Mouse (Mus musculus) gastrocnemius, adult 2 months (tissue): ENCODE measurements at regions not wholly inside any gene's neighbourhood (a gene's known extent, or its start where the extent isn't known, plus 50 kb on each side); places are given as distances from the start of the nearest gene placed in this dataset.

Experiments
- DNase-seq: peaks from one replicate; pipeline ENCODE4 v3.0.0; 2022
- H3K27ac ChIP-seq: fragments of 200-600 bp; 2 replicates; pipeline ENCODE4 v1.8.1; 2022; ENCODE audit warnings: mild to moderate bottlenecking
- H3K4me3 ChIP-seq: fragments of 200-600 bp; 2 replicates; pipeline ENCODE4 v1.8.1; 2022; ENCODE audit warnings: mild to moderate bottlenecking, moderate library complexity
- CTCF ChIP-seq: fragments of 200-600 bp; IDR thresholded peaks from 2 replicates; pipeline ENCODE4 v1.8.1; 2022; ENCODE audit warnings: antibody characterized with exemption, mild to moderate bottlenecking, moderate library complexity
- intact Hi-C: fragments of 180-260 bp; cut with DNase I; formaldehyde crosslinking; loops from one replicate; pipeline ENCODE4 v1.15.1; 2025

DNA sequence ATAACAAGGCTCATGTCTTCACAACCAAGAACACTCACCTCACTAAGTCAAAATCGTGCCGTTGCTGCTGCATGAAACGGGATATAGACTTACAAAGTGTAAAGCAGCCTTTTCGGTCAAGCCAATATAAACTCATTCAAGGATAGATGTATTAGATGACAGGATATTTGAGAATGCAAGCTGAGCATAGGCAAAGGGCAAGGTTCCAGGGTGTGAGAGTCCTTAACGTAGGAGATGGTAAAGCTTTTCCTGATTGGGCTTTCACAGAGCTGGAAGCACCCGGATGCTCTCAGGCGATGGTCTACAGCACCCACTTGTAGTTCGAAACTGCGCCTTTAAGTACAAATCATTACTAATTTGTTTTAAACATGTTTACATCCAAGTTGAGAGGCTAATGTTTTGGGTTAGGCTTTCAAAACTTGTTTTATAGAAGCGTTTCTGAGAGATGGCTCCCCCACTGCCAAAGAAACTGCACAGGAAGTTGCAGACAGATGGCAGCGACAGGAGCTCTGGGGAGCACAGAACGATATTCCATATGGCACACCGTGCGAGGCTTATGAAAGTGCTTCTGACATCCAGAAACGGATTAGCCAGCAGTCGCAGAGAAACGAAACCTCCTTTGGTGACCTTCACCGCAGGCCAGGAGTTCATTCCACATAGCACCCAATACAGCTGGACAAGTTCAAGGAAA is 54.1 kb upstream of the Rell1 start:
- peak overlapping the region; percentile 20; the same call in 1 of the 2 replicates for H3K27ac ChIP-seq
- no peak for DNase-seq
- H3K4me3 ChIP-seq, result peak overlapping the region; percentile 21
- intact Hi-C loops, result loop anchor here (5.0 kb wide), 1 partner anchor 55 kb away; the partner anchor contains the start of gene Rell1
- TF ChIP-seq CTCF, result no peak

DNA sequence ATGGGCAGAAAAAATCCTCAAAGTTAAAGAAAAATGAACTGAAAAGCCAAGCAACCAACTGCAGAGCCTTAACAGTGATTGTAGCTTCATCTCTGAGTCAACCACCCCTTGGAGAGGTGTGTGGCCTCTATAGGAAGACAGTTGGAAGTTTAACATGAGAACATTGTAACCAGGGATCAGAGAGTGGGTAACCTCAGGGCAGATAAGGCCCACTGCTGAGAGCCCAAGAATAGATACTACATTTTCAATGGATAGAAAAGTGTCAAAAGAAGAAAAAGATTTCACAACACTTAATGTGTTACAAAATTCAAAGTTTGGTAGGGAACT is 54.6 kb upstream of the Rell1 start:
- TF ChIP-seq CTCF, result no peak
- DNase-seq, result no peak
- peak overlapping the region; percentile 20; the same call in 1 of the 2 replicates for H3K27ac ChIP-seq
- intact Hi-C loops, result loop anchor here (5.0 kb wide), 1 partner anchor 56 kb away; the partner anchor contains the start of gene Rell1
- peak overlapping the region; percentile 21 for H3K4me3 ChIP-seq

DNA sequence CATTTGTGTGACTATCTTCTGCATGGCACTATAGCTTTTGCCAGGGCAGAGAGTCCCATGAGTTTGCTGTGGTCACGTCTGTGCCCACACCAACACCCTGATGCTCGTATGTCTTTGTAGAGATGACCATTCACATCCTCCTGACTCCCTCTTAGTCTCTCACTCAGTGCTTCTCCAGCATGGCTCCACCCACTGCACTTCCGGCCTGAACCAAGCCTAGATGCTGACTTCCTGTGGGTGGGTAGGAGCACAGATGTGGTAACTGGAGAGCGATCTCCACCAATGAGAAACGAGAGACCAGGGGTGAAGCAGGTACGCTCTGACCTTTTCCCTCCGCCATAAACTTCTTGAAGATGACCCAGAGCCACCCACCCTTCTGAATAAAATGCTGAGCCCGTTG is 55.7 kb upstream of the Rell1 start:
- no peak for DNase-seq
- Histone ChIP-seq H3K4me3 (no peak overlapping the region), H3K27ac (no peak overlapping the region)
- intact Hi-C loops, result loop anchor here (5.0 kb wide), 1 partner anchor 57 kb away; the partner anchor contains the start of gene Rell1
- TF ChIP-seq CTCF, result no peak

DNA sequence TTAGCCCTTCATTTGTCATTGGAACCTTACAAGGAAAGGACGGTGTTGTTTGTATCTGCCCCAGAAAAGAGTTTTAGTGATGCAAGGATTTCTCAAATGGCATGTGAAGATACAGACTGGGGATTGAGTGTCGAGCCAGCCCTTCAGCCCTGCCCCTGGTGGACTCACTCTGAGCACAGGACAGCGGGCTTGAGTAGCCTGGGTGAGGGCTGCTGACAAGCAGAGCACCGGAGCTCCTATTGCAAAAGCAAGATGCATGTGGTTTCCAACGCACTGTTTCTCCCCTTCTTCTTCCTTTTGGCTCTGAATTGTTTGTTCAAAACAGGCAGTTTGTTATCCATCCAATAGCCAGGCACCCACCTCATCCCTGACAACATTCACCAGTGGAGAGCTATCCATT is 59.0 kb upstream of the Rell1 start:
- TF ChIP-seq CTCF, result no peak
- DNase-seq, result no peak
- no peak overlapping the region for H3K27ac ChIP-seq
- intact Hi-C loops, result no loop called here
- H3K4me3 ChIP-seq, result no peak overlapping the region

DNA sequence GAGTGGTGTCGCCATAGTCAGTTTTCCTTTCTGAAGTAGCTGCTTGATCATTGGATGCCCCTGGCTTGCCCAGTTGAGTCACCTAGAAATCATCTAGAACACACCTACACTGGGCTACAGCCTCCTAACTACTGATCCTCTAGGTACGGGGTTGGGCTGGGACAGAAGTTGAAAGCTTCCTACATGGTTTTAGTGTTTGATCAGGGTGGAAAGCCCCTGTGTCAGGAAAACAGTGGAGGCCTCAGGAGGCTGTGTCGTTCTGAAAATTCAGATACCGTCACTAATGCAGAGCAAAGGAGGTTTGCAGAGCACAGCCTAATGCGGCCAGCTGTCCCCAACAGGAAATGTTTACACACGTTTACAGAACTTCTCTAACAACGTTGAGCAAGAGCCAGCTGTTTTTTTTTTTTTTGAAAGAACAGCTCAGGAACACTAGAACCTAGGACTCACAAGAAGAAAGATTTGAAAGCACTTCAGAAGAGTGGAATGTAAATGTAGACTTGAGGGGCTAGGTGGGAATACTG is 61.0 kb upstream of the Rell1 start:
- no peak for TF ChIP-seq CTCF
- Histone ChIP-seq H3K27ac (peak overlapping the region; percentile 88), H3K4me3 (no peak overlapping the region)
- intact Hi-C loops, result no loop called here
- no peak for DNase-seq

DNA sequence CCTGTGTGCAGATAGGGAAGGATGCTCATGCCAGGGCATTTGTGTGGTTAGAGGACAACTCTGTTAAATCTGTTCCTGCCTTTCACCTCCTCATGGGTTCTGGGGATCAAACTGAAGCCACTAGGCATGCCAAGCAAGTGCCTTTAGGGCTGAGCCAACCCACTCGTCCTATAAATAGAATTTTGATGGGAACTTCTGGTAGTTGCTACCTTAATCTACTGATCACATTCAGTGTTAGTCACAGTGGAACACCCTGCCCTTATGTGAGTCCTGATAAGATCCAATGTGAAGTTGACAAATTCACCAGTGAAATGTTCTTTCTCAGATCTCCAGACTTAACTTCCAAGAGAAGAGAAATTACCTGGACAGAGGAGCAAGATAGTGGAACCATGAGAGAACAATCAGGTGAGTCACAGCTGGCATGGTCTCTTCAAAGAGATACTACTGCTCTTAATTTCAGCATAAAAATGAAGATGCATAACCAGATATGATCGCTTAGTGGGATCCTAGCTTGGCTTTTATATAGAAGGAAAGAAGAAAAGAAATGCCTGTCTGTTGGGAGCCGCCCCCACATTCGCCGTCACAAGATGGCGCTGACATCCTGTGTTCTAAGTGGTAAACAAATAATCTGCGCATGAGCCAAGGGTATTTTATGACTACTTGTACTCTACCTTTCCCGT is 61.7 kb upstream of the Rell1 start:
- peak overlapping the region; percentile 88 for H3K27ac ChIP-seq
- peak overlapping the region; percentile 64 for H3K4me3 ChIP-seq
- peak; percentile 25 for DNase-seq
- TF ChIP-seq CTCF, result peak; percentile 28; the same call in 1 of the 2 replicates
- intact Hi-C loops, result no loop called here

DNA sequence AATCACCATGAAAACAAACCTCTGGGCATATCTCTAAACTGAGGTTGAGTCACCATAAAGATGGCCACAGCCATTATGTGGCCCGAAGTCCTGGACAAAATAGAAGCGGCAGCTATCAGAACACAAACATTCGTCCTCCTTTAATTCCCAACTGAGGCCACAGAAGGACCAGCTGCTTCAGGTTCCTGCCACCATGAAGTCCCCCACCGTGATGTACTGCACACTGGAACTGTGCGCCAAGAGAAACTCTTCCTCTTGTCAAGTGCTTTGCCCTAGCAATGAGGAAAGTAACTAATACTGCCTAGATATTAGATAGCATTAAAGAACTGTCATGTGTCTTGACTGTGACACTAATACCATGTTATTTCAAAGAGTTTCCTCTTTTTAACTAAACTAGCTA is 54.4 kb upstream of the Pgm2 start:
- H3K4me3 ChIP-seq, result peak overlapping the region; percentile 61
- no peak for DNase-seq
- no peak for TF ChIP-seq CTCF
- intact Hi-C loops, result no loop called here
- H3K27ac ChIP-seq, result peak overlapping the region; percentile 80

DNA sequence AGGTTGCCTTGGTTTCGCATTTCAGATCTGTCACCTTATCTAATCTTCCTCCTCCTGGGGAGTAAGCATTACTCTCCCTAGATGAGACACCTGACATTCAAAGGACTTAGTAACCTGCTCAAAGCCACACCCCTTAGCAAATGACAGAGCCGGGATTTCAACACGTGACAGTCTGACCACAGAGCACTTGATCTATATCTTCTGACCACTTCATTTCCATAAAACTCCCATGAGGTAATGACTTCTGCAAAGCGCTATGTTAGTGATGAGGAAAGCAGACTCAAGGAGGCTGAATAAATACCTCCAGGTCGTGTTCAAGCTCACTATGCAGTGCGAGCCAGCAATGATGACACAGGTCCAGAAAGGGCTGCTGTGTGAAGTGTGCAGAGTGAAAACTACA is 52.1 kb upstream of the Pgm2 start:
- TF ChIP-seq CTCF, result no peak
- DNase-seq, result no peak
- H3K27ac ChIP-seq, result no peak overlapping the region
- no peak overlapping the region for H3K4me3 ChIP-seq
- intact Hi-C loops, result no loop called here
